Mouse (Mus musculus) liver, embryonic 14.5 days (tissue): ENCODE measurements at regions not wholly inside any gene's neighbourhood (a gene's known extent, or its start where the extent isn't known, plus 50 kb on each side); places are given as distances from the start of the nearest gene placed in this dataset.

ENCODE experiments used
- ATAC-seq: fragments of 200-750 bp; cut with Nextera tagmentation; 2 replicates; pipeline ENCODE4 v1.8.0; 2017; ENCODE audit warnings: moderate number of reproducible peaks, mild to moderate bottlenecking, moderate library complexity; ENCODE audit not compliant: insufficient read depth
- DNase-seq, 3 experiments: peaks; one replicate each; pipeline ENCODE4 v3.0.0-alpha.2; 2012 to 2013; ENCODE audit warnings: low read depth in 3 of 3, low spot score in 3 of 3
- H3K27ac ChIP-seq: fragments of 300-500 bp; sonication (generic); 2 replicates; pipeline ENCODE4 v1.5.1; 2014; ENCODE audit warnings: moderate library complexity, mild to moderate bottlenecking, control low read depth, inconsistent platforms
- H3K27me3 ChIP-seq: fragments of 300-500 bp; sonication (generic); 2 replicates; pipeline ENCODE4 v1.6.1; 2014; ENCODE audit warnings: mild to moderate bottlenecking, low read length, moderate library complexity; ENCODE audit not compliant: control insufficient read depth, insufficient read depth
- H3K36me3 ChIP-seq: fragments of 300-500 bp; sonication (generic); replicated peaks from 2 replicates; pipeline ENCODE4 v1.6.1; 2014; ENCODE audit warnings: low read depth; ENCODE audit not compliant: control insufficient read depth, insufficient read depth
- H3K4me1 ChIP-seq, 2 experiments: fragments of 200-500 bp in 1 of 2; fragments of 300-500 bp in 1 of 2; sonication (generic) in 1 of 2; replicated peaks; 2 replicates each; pipeline ENCODE4 v1.6.1; 2012 to 2014; ENCODE audit warnings: antibody characterized with exemption in 1 of 2, inconsistent platforms in 1 of 2, low read length in 1 of 2; ENCODE audit not compliant: control insufficient read depth in 2 of 2, insufficient read depth in 2 of 2
- H3K4me2 ChIP-seq: fragments of 300-500 bp; sonication (generic); 2 replicates; pipeline ENCODE4 v1.6.1; 2014; ENCODE audit warnings: low read depth, mild to moderate bottlenecking, control low read depth, moderate library complexity
- H3K4me3 ChIP-seq, 2 experiments: fragments of 200-500 bp in 1 of 2; fragments of 300-500 bp in 1 of 2; sonication (generic) in 1 of 2; 2 replicates each; pipeline ENCODE4 v1.5.1; 2012 to 2014; ENCODE audit warnings: low read depth in 2 of 2, low read length in 2 of 2, mild to moderate bottlenecking in 2 of 2, control low read depth in 1 of 2, inconsistent platforms in 1 of 2, moderate library complexity in 1 of 2; ENCODE audit not compliant: insufficient read depth in 1 of 2
- H3K9ac ChIP-seq: fragments of 300-500 bp; sonication (generic); replicated peaks from 2 replicates; pipeline ENCODE4 v1.6.1; 2014; ENCODE audit warnings: mild to moderate bottlenecking, control low read depth, moderate library complexity
- H3K9me3 ChIP-seq: fragments of 300-500 bp; sonication (generic); 2 replicates; pipeline ENCODE4 v1.6.1; 2016; ENCODE audit warnings: low read length, mixed read lengths; ENCODE audit not compliant: control insufficient read depth
- CTCF ChIP-seq: IDR thresholded peaks from 2 replicates; pipeline ENCODE4 v1.5.1; 2016; ENCODE audit warnings: antibody characterized with exemption, low read depth, control low read depth
- EP300 ChIP-seq: IDR thresholded peaks from 2 replicates; pipeline ENCODE4 v1.6.1; 2016; ENCODE audit warnings: antibody characterized with exemption, low read depth
- WGBS: fragments of 180-500 bp; shearing (Covaris S2); extraction: QIAGEN DNeasy Blood & Tissue Kit; methylation state at CpG from one replicate; pipeline ENCODE4 v1.1.7; 2014; ENCODE audit not compliant: insufficient replicate concordance; 5-methylcytosine and 5-hydroxymethylcytosine counted together

DNA sequence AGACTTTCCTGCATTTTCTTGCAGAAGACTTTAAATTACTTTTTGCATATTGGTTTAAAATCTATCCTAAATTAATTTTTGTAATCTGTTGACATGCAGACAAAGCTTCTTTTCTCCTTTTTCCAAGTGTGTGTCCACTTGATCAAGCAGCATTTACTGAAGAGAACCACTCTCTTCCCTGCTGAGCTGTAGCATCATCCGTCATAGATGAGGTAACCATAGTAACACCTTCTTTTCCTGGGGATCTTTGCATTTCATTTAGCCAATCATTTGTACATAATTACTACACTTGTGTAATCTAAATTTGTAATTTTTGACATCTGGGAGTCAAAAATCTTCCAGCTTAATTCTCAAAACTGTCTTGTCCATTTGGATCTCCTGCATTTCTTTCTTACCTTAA lies 53.2 kb upstream of the Dnajc1 start:
- no peaks in the 10 kb centered on the region for H3K27me3 ChIP-seq
- H3K36me3 ChIP-seq: no peaks in the 10 kb centered on the region
- H3K4me1 ChIP-seq: no peaks in the 10 kb centered on the region
- DNase-seq (no peak), ATAC-seq (no peak)
- TF ChIP-seq CTCF (no peak), EP300 (no peak)
- no peak overlapping the region for H3K9ac ChIP-seq
- 52% methylated on average over 1 of the region's 1 CpGs for WGBS
- no peaks in the 10 kb centered on the region for H3K9me3 ChIP-seq
- H3K4me2 ChIP-seq: no peak overlapping the region
- H3K27ac ChIP-seq: no peak overlapping the region
- no peak overlapping the region for H3K4me3 ChIP-seq
